Mouse (Mus musculus): ENCODE data around the gene Fbln2. TPM values are rescaled to one million over a fixed set of nuclear protein-coding genes. Genes with fewer than 3 reads are reported as not detected.
A peak's percentile ranks its signal among the peaks of the same experiment; 100 is the strongest.

Fbln2 gene
- total RNA-seq, 2 experiments from 2014 or later, result 42.5 to 50.6 TPM

DNA sequence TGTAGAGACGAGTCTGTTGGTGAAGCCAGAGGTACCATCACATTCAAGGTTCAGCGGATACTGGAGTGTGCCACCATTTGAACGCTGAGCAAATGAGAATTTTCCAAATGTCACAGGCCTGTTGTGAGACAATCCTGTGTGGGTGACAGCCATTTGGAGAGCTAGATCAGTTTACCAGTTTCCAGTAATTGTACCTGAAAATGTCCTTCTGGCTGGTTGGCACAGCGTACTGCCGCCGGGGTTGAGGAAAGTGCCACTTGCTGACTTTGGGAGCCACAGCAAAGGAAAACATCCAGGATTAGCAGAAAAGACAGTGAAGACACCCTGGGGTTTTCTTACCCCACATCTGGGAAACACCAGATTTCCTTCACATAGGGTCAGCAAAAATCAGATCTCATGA lies 22.3 kb upstream of the Fbln2 start:
- intact Hi-C loops (cut with DNase I), result no loop called here
- DNase-seq, result no peak

GRCm38 (mm10) chr6:91191465-91191864 lies 20.8 kb upstream of the Fbln2 start:
- intact Hi-C loops (cut with DNase I), result no loop called here
- no peak for DNase-seq

GRCm38 (mm10) chr6:91192421-91192820 lies 19.8 kb upstream of the Fbln2 start:
- intact Hi-C loops (cut with DNase I), result no loop called here

DNA sequence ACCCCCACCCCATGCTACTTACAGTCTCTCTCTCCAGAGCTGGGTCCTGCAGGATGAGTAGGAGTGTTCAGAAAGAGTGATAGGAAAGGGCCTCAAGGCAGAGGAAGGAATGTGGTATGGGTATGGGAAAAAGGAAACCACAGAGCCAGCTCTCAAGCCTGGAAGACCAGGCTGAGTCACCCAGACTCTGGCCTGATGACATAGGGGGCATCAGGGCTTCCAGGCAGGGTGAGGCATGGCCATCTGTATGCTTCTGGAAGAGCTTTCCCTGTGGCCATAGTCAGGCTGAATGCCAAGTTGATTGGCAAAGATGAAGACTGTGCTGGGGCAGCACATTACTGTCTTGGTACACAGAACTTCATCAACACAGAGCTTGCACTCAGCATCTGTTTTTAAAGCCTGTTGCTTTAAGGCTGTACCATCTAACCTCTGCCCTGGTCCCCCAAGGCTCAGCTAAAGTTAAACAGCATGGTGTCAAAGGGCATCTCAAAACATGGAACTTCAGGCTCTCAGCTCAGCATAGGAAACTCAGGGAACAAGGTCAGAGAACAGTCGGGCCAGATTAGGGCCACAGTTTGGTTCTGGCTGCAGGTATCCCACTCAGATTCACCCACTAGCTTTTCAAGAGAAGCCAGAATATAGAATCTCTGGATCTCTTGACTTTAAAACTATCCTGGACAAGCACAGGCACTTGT lies 19.3 kb upstream of the Fbln2 start:
- intact Hi-C loops (cut with DNase I), result no loop called here
- no peak for DNase-seq

More at GRCm38 (mm10) chr6:91192421-91192820, 19.8 kb upstream of the Fbln2 start:
- no peak for DNase-seq

DNA sequence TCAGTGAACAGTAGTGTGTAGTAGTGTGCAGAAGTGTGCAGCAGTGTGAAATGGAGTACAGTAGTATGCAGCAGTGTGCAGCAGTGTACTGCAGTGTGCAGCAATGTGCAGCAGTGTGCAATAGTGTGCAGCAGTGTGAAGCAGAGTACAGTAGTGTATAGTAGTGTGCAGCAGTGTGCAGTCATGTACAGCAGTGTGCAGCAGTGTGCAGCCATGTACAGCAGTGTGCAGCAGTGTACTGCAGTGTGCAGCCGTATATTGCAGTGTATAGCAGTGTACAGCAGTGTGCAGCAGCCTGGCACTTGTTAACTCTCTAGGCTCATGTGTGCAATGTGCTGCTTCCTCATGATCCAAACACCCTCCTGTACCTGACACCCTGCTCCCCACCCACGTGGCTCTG lies 13.8 kb upstream of the Fbln2 start:
- intact Hi-C loops (cut with DNase I), result no loop called here
- no peak for DNase-seq

GRCm38 (mm10) chr6:91200429-91201188 lies 11.6 kb upstream of the Fbln2 start:
- intact Hi-C loops (cut with DNase I), result no loop called here
- no peak for DNase-seq

- DNase-seq, result peak; percentile 54 to 74
- intact Hi-C loops (cut with DNase I), result no loop called here
Observed at GRCm38 (mm10) chr6:91201881-91202341, 10.3 kb upstream of the Fbln2 start.

DNA sequence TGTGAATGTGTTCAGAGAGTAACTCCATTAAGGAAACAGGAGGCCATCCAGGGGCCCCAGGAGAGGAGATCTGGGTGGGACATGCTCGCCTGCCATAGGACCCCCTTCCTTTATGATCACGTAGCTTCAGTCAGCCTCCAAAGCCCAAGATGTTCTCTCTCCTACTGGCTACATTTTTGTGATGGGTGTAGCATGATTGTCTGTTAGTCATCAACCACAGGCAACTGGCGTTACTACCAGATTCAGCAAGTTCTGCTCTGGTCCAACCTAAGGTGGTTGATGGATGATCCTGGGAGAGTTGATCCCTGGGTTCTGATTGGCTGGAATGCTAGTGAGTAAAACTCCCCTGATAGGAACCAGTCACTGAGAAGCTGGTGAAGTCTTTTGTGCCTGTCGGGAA lies 9.7 kb upstream of the Fbln2 start:
- intact Hi-C loops (cut with DNase I), result no loop called here
- DNase-seq, result no peak

DNA sequence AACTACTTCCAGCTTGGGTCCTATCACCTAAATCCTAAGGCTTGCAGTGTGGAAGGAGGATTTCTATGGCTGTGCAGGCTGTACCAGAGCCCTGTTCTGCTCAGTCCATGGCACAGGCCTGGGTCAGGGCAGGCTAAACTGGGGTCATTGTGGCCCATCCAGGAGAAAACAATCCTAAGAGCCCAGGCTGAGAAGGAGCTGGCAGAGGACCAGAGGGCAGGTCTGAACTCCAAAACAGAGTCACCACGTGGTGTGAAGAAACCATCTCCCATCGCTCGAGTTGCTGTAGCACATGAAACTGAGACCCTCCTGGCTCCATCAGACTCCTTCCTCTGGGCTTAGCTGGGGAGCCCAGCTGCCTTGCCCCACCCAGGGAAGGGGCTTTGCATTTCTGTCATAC lies 6.9 kb upstream of the Fbln2 start:
- DNase-seq, result no peak
- intact Hi-C loops (cut with DNase I), result no loop called here

GRCm38 (mm10) chr6:91205791-91206190 lies 6.5 kb upstream of the Fbln2 start:
- DNase-seq, result no peak
- intact Hi-C loops (cut with DNase I), result no loop called here

DNA sequence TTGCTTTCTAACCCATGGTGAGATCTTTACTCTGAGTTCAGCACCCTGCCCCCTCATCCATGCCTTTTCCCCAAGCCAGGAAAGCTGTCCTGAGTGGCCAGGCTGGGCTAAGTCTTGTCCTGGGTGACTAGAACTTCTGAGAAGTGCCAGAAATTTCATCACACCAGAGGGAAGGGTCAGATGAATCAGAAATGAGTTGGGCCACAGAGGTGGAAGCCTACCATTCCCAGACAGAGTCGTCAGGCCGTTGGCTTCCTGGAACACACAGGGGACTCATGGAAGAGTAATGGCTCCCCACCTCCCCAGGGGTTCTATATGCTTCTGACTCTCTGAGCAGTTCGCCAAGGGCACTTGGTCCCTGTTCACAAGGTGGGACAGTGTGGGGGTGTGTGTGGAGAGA lies 4.8 kb upstream of the Fbln2 start:
- DNase-seq, result no peak

DNA sequence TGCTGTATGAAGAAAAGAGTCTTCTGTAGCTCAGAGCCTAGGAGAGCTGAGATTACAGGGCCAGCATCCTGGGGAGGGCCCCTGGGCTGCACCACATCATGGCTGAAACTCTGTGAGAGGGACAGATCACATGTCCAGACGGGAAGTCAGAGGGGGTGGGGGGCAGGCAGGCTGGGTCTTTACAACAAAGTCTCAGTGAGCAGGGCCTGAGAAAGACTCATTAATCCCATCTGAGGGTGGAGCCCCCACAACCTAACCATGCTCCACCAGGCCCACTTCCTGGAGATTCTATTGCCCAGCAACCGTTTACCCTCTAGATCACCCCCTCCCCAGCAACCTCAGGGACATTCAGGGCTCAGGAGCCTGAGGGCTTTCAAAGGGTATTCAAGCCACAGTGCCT lies 2.5 kb upstream of the Fbln2 start:
- no peak for DNase-seq
- intact Hi-C loops (cut with DNase I), result no loop called here

More for the DNA sequence above, 4.8 kb upstream of the Fbln2 start:
- intact Hi-C loops (cut with DNase I), result no loop called here

- intact Hi-C loops (cut with DNase I), result no loop called here
Observed at GRCm38 (mm10) chr6:91210852-91211251, 1.4 kb upstream of the Fbln2 start.

DNA sequence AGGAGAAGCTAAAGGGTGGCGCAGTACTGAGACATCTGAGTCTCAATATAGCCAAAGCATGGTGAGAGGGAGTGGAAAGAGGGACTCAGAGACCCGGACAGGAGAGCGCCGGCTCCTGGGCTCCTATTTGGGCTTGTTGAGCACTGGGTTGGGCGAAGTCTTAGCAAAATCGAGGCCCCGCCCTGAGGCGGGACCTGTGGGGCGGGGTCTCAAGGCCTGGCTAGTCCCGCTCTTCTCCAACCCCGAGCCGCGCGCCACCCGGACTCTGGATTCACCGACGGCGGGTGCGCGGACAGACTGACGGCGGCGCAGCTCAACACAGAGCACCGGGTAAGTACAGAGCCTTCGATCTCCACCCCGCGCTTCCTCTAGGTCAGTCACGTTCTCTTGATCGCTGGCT lies 316 bp downstream of the Fbln2 start:
- DNase-seq, result peak; percentile 77 to 85
- intact Hi-C loops (cut with DNase I), result no loop called here

More at GRCm38 (mm10) chr6:91210852-91211251, 1.4 kb upstream of the Fbln2 start:
- DNase-seq, result no peak

GRCm38 (mm10) chr6:91213287-91214218 lies 1.3 kb downstream of the Fbln2 start:
- intact Hi-C loops (cut with DNase I), result no loop called here
- no peak for DNase-seq

- DNase-seq, result no peak
- intact Hi-C loops (cut with DNase I), result no loop called here
Observed at GRCm38 (mm10) chr6:91215454-91215853, 3.2 kb downstream of the Fbln2 start.

- DNase-seq, result no peak
- intact Hi-C loops (cut with DNase I), result no loop called here
Observed at GRCm38 (mm10) chr6:91218445-91218844, 6.2 kb downstream of the Fbln2 start.

DNA sequence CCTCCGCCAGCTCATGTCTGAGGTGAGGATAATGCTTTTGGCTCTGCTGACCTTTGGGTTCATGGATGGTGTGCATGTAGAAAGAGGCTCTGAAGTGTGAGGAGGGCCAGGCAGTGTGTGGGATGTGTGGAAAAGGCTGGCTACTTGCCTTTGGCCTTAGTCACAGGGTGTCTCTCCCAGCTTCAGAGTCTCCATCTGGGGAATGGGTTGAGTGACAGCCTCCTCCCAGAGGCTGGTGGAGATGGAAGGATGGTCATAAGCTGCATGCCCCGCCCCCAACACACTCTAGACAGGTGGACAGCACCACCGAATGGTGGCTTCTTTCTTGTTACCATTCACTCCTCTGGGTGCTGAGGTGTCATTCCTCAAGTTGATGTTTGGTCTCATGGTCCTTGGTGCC lies 6.6 kb downstream of the Fbln2 start:
- intact Hi-C loops (cut with DNase I), result no loop called here

GRCm38 (mm10) chr6:91220062-91220461 lies 7.8 kb downstream of the Fbln2 start:
- intact Hi-C loops (cut with DNase I), result no loop called here
- DNase-seq, result no peak

More for the DNA sequence above, 6.6 kb downstream of the Fbln2 start:
- no peak for DNase-seq

- intact Hi-C loops (cut with DNase I), result no loop called here
- DNase-seq, result no peak
Observed at GRCm38 (mm10) chr6:91221094-91221493, 8.8 kb downstream of the Fbln2 start.
